Mouse (Mus musculus) liver, embryonic 11.5 days (tissue): ENCODE results near the gene Ralgps1. TPM values are rescaled to one million over a fixed set of nuclear protein-coding genes. Genes with fewer than 3 reads are reported as not detected.

Experiments
- ATAC-seq: fragments of 200-750 bp; cut with Nextera tagmentation; replicated peaks from 2 replicates; pipeline ENCODE4 v1.8.0; 2017; ENCODE audit warnings: moderate number of reproducible peaks, mild to moderate bottlenecking, moderate TSS enrichment, moderate library complexity; ENCODE audit not compliant: low FRiP score
- DNase-seq: peaks from one replicate; pipeline ENCODE4 v3.0.0-alpha.2; 2017; ENCODE audit warnings: low spot score
- H3K27ac ChIP-seq: fragments of 300-500 bp; sonication (generic); 2 replicates; pipeline ENCODE4 v1.5.1; 2014; ENCODE audit warnings: mild to moderate bottlenecking, low read depth, low read length, control low read depth
- H3K27me3 ChIP-seq: fragments of 300-500 bp; sonication (generic); replicated peaks from 2 replicates; pipeline ENCODE4 v1.6.1; 2014; ENCODE audit warnings: low read length, mixed read lengths; ENCODE audit not compliant: control insufficient read depth, insufficient read depth
- H3K36me3 ChIP-seq: fragments of 300-500 bp; sonication (generic); 2 replicates; pipeline ENCODE4 v1.6.1; 2014; ENCODE audit warnings: mild to moderate bottlenecking, low read length, moderate library complexity, mixed read lengths; ENCODE audit not compliant: control insufficient read depth, insufficient read depth
- H3K4me1 ChIP-seq: fragments of 300-500 bp; sonication (generic); replicated peaks from 2 replicates; pipeline ENCODE4 v1.6.1; 2014; ENCODE audit warnings: low read length, mixed read lengths; ENCODE audit not compliant: control insufficient read depth, insufficient read depth
- H3K4me2 ChIP-seq: fragments of 300-500 bp; sonication (generic); 2 replicates; pipeline ENCODE4 v1.6.1; 2014; ENCODE audit warnings: mild to moderate bottlenecking, control low read depth, moderate library complexity
- H3K4me3 ChIP-seq: fragments of 300-500 bp; sonication (generic); 2 replicates; pipeline ENCODE4 v1.5.1; 2014; ENCODE audit warnings: low read depth, low read length, control low read depth
- H3K9ac ChIP-seq: fragments of 300-500 bp; sonication (generic); 2 replicates; pipeline ENCODE4 v1.6.1; 2014; ENCODE audit warnings: low read depth, low read length, control low read depth
- H3K9me3 ChIP-seq: fragments of 300-500 bp; sonication (generic); 2 replicates; pipeline ENCODE4 v1.6.1; 2016; ENCODE audit warnings: low read length, inconsistent platforms, mixed read lengths; ENCODE audit not compliant: control insufficient read depth
- WGBS: fragments of 180-500 bp; shearing (Covaris S2); extraction: QIAGEN DNeasy Blood & Tissue Kit; methylation state at CpG from one replicate; pipeline ENCODE4 v1.1.7; 2014; 5-methylcytosine and 5-hydroxymethylcytosine counted together
- polyA plus RNA-seq: library from polyadenylated mRNA; unstranded; fragments of >200 nt; fragmentation: Nextera tagmentation; extraction: Ambion mirVana; gene quantifications from 2 replicates; pipeline ENCODE4 v1.2.1, GENCODE M21; 2014

The Ralgps1 gene
- polyA plus RNA-seq, 1 experiment from 2014 or later: 3.0 TPM

DNA sequence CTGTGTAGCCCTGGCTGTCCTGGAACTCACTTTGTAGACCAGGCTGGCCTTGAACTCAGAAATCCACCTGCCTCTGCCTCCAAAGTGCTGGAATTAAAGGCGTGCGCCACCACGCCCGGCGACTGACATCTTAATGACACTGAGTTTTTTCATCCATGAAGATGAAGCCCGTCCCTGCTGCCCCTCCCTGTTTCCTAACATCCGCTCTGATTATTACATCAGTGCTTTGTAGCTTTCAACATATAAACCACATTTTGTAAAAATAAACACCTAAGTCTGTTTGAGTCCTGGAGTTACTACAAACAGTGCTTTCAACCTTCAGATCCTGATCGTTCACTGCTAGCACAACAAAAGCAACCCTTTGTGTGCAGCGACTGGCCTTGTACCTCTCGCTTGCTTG, 91.5 kb downstream of the Ralgps1 start:
- Histone ChIP-seq H3K4me2 (no peak overlapping the region), H3K4me3 (no peak overlapping the region), H3K9ac (no peak overlapping the region), H3K4me1 (no peaks in the 10 kb centered on the region; the same call in 1 of the 2 replicates), H3K27me3 (no peaks in the 10 kb centered on the region), H3K9me3 (no peaks in the 10 kb centered on the region), H3K27ac (no peak overlapping the region), H3K36me3 (no peaks in the 10 kb centered on the region)
- DNase-seq: no peak
- WGBS: 90% methylated on average over 10 of the region's 10 CpGs
- ATAC-seq: no peak

DNA sequence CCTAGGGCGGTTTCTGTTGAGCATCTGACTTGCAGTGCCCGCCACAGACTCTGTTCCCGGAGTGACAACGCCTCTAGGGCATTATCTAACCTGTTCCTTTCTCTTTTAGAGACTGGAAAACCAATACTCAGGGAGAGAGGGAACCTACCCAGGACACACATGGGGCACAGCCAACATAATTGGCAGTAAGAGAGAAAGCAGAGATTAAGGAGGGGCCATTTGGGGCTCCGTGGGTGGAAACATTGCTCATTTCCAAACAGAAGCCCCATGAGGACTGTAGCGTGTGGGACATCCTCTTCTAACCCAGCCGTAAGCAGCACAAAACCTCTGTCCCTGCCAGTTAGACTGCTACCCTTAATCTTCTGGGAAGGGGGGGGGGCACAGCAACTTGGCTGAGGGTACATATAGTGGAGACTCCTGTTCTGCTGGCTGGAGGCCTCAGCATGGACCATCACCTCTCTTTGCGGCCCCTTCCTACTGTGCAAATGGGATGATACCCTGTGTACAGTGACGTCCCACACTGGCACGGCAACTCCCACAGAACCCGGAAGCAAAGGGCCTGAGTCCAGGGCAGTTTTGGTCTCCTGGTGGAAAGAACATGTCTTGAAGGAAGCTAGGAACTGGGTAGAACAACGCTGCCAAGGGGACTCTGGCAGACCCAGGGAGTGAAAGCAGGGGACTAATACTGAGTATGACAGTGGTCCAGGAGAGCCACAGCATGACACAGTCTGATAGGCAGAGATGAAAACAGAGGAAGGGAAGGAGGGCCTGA, 96.4 kb downstream of the Ralgps1 start:
- Histone ChIP-seq H3K4me2 (no peak overlapping the region), H3K9ac (no peak overlapping the region), H3K4me1 (no peaks in the 10 kb centered on the region), H3K36me3 (no peaks in the 10 kb centered on the region), H3K9me3 (no peaks in the 10 kb centered on the region), H3K4me3 (no peak overlapping the region), H3K27ac (no peak overlapping the region), H3K27me3 (no peaks in the 10 kb centered on the region)
- no peak for ATAC-seq
- no peak for DNase-seq
- whole genome bisulfite sequencing: 86% methylated on average over 12 of the region's 12 CpGs

- no peaks in the 10 kb centered on the region; the same call in 1 of the 2 replicates for H3K4me1 ChIP-seq
- no peak overlapping the region for H3K27ac ChIP-seq
- H3K9ac ChIP-seq: no peak overlapping the region
- no peaks in the 10 kb centered on the region for H3K36me3 ChIP-seq
- no peak overlapping the region for H3K4me2 ChIP-seq
- no peak overlapping the region for H3K4me3 ChIP-seq
- no peaks in the 10 kb centered on the region for H3K27me3 ChIP-seq
- WGBS: 75% methylated on average over 4 of the region's 4 CpGs
- ATAC-seq (no peak), DNase-seq (no peak)
- no peaks in the 10 kb centered on the region for H3K9me3 ChIP-seq
Observed at GRCm38 (mm10) chr2:33272665-33273439, 98.4 kb downstream of the Ralgps1 start.

DNA sequence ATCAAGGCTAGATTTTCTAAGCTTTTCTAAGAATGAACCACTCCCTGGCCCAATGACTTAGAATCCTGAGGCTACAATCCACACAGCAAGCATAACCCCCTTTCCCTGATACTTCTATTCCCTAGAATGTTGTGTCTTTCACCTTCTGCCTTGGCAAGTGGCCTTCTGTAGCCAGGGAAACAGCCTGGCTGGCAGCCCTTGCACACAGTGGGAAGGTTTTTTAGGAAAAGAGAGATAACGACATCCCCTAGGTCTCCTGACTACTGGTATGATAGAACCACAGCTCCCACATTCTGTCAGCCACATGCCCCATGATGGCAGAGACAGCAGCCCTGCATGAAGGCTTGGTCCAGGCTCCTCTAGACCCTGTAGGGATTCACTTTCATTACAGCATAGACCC, 99.8 kb downstream of the Ralgps1 start:
- Histone ChIP-seq H3K4me3 (no peak overlapping the region), H3K4me1 (no peaks in the 10 kb centered on the region; the same call in 1 of the 2 replicates), H3K9ac (no peak overlapping the region), H3K9me3 (no peaks in the 10 kb centered on the region), H3K4me2 (no peak overlapping the region), H3K27ac (no peak overlapping the region), H3K27me3 (no peaks in the 10 kb centered on the region), H3K36me3 (no peaks in the 10 kb centered on the region)
- DNase-seq (no peak), ATAC-seq (no peak)
- 67% methylated on average over 1 of the region's 1 CpGs for WGBS

DNA sequence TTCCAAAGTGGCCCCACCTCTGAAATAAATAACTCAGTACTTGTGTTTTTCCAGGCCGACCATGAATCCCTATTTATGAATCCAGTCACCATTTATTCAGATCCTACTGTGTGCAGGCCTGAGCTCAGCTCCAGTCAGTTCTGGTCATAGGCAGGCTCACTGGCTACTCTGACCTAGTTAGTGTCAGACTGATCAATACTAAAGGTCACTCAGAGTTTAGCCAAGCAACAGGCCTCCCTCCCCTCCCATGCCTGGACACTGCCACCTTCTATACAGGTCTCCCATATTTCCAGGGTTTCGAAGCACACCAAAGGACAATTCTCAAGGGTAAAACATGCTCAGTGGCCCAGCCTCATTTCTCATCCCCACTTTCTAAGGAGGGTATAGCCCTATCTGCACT, 100.7 kb downstream of the Ralgps1 start:
- H3K27ac ChIP-seq: no peak overlapping the region

GRCm38 (mm10) chr2:33269132-33269493, 102.2 kb downstream of the Ralgps1 start:
- no peak overlapping the region for H3K4me3 ChIP-seq
- H3K36me3 ChIP-seq: no peaks in the 10 kb centered on the region
- H3K4me1 ChIP-seq: no peaks in the 10 kb centered on the region; the same call in 1 of the 2 replicates
- H3K27me3 ChIP-seq: no peaks in the 10 kb centered on the region
- H3K9ac ChIP-seq: no peak overlapping the region
- no peak overlapping the region for H3K4me2 ChIP-seq
- no peaks in the 10 kb centered on the region for H3K9me3 ChIP-seq
- no peak overlapping the region for H3K27ac ChIP-seq
- WGBS: 84% methylated on average over 2 of the region's 2 CpGs
- ATAC-seq: no peak
- no peak for DNase-seq

More for the DNA sequence above, 100.7 kb downstream of the Ralgps1 start:
- H3K4me2 ChIP-seq: no peak overlapping the region
- DNase-seq (no peak), ATAC-seq (no peak)
- H3K9ac ChIP-seq: no peak overlapping the region
- H3K36me3 ChIP-seq: no peaks in the 10 kb centered on the region
- no peaks in the 10 kb centered on the region; the same call in 1 of the 2 replicates for H3K4me1 ChIP-seq
- no peak overlapping the region for H3K4me3 ChIP-seq
- 85% methylated on average over 2 of the region's 2 CpGs for WGBS
- H3K27me3 ChIP-seq: no peaks in the 10 kb centered on the region
- H3K9me3 ChIP-seq: no peaks in the 10 kb centered on the region

DNA sequence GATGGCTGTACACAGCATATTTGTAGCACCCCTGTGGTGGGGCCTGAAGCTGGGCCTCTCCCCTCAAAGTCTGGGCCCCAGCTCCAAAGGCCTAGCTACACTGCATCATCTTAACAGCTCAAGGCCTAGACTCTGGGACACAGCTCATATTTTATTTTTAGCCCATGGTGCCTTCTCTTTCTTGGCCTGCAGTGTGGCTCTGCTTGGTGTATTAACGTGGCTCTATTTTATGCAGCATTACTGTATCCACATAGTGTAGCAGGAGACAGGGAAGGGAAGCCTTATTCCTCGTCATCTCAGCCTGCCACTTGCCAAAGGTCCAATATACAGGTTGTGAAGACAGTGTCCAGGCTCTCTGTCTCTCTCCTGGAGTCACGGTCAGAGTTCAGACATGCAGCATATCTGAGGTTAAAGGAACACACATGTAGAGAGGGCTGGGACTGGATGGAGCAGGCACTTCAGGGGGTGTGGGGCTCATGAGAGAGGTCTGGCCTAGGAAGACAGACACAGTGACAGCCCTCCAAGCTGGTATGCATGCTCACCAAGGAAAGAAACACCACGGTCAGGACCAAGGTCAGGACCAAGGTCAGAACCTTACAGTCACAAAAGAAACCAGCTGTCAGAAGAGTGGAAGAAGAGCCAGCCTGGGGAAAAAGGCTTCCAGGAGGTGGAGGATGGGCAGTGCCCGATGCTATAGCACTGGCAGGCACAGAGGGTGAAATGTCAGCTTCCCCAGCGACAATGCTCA, 102.7 kb downstream of the Ralgps1 start:
- Histone ChIP-seq H3K27me3 (no peaks in the 10 kb centered on the region), H3K4me1 (no peaks in the 10 kb centered on the region; the same call in 1 of the 2 replicates), H3K4me2 (no peak overlapping the region), H3K9ac (no peak overlapping the region), H3K9me3 (no peaks in the 10 kb centered on the region), H3K27ac (no peak overlapping the region), H3K4me3 (no peak overlapping the region), H3K36me3 (no peaks in the 10 kb centered on the region)
- WGBS: 75% methylated on average over 6 of the region's 6 CpGs
- ATAC-seq: no peak
- no peak for DNase-seq

- WGBS: 87% methylated on average over 1 of the region's 1 CpGs
- H3K27ac ChIP-seq: no peak overlapping the region
- no peak overlapping the region for H3K9ac ChIP-seq
- H3K4me1 ChIP-seq: no peaks in the 10 kb centered on the region; the same call in 1 of the 2 replicates
- no peak overlapping the region for H3K4me2 ChIP-seq
- ATAC-seq (no peak), DNase-seq (no peak)
- no peaks in the 10 kb centered on the region for H3K27me3 ChIP-seq
- H3K4me3 ChIP-seq: no peak overlapping the region
- H3K9me3 ChIP-seq: no peaks in the 10 kb centered on the region
- H3K36me3 ChIP-seq: no peaks in the 10 kb centered on the region
Observed at GRCm38 (mm10) chr2:33267075-33267474, 104.2 kb downstream of the Ralgps1 start.
